8 mouse cellular contexts compared by ENCODE assay signal in genomic region chr2:5062496-5063298, GRCm38 (mm10). TPM values are rescaled to one million over a fixed set of nuclear protein-coding genes. Genes with fewer than 3 reads are reported as not detected.
A peak's percentile ranks its signal among the peaks of the same experiment; 100 is the strongest.
DNase-seq lines count a peak whose midpoint lies in the region; ATAC-seq and TF ChIP-seq lines count a peak whose summit lies in the region.

No protein-coding gene starts in this region.

- no peaks in the 10 kb centered on the region for H3K4me1 ChIP-seq in cortical plate, adult 2 months (ENCODE audit: control insufficient read depth, insufficient read depth, low read length)
- peaks cover 9% of the 10 kb centered on the region; the same call in 1 of the 2 replicates for H3K4me1 ChIP-seq in hindbrain, embryonic 16.5 days (ENCODE audit: control insufficient read depth, insufficient read depth, low read depth, low read length)
- peaks cover 9% of the 10 kb centered on the region; the same call in 1 of the 2 replicates for H3K4me1 ChIP-seq in midbrain, embryonic 14.5 days (ENCODE audit: control insufficient read depth, insufficient read depth, low read length)

- H3K4me3 ChIP-seq in cortical plate, adult 2 months (ENCODE audit: insufficient read depth, low read length), result peak overlapping the region; percentile 73
- peak overlapping the region; percentile 73 for H3K4me3 ChIP-seq in hindbrain, embryonic 16.5 days (ENCODE audit: low read length)
- peak overlapping the region; percentile 63 for H3K4me3 ChIP-seq in midbrain, embryonic 14.5 days (replicated peaks; ENCODE audit: low read depth, low read length)

- no peak for ATAC-seq in hindbrain, embryonic 16.5 days
- ATAC-seq in midbrain, embryonic 14.5 days (ENCODE audit: low FRiP score, low TSS enrichment), result no peak

- peak; percentile 14 for DNase-seq in kidney, adult 9 months
- DNase-seq in kidney, postnatal 10 days, result no peak
- DNase-seq in midbrain, embryonic 14.5 days, result peak; percentile 5
- DNase-seq in adrenal gland, adult 8-10 months, result no peak
- no peak for DNase-seq in left cerebral cortex, adult 8-10 months (ENCODE audit: low spot score in 2 of 2)
- DNase-seq in adrenal gland, postnatal 25 days, result no peak

- H3K4me2 ChIP-seq in hindbrain, embryonic 16.5 days (ENCODE audit: low read length), result peak overlapping the region; percentile 86
- peak overlapping the region; percentile 79 for H3K4me2 ChIP-seq in midbrain, embryonic 14.5 days (ENCODE audit: low read length)

- no peak for TF ChIP-seq POLR2A in cortical plate, adult 2 months (IDR thresholded peaks at IDR 0.05; ENCODE audit: extremely low read depth, insufficient read depth, low read length)

- 58% methylated on average over 16 of the region's 16 CpGs for WGBS in hindbrain, embryonic 16.5 days
- 55% methylated on average over 16 of the region's 16 CpGs for WGBS in midbrain, embryonic 14.5 days

- TF ChIP-seq CTCF in cortical plate, adult 2 months (IDR thresholded peaks at IDR 0.05; ENCODE audit: extremely low read depth, insufficient read depth, low read length), result no peak

- no peaks in the 10 kb centered on the region for H3K27me3 ChIP-seq in hindbrain, embryonic 16.5 days (replicated peaks; ENCODE audit: control insufficient read depth, insufficient read depth, low read length)
- H3K27me3 ChIP-seq in midbrain, embryonic 14.5 days (ENCODE audit: control insufficient read depth, insufficient read depth, low read length), result 0 out of 2 replicates have a peak, but pooled peaks cover 6% of the 10 kb centered on the region

- H3K9ac ChIP-seq in hindbrain, embryonic 16.5 days (ENCODE audit: low read depth, low read length), result no peak overlapping the region
- no peak overlapping the region for H3K9ac ChIP-seq in midbrain, embryonic 14.5 days (replicated peaks; ENCODE audit: low read length)

- no peak overlapping the region for H3K27ac ChIP-seq in cortical plate, adult 2 months (ENCODE audit: insufficient read depth, low read length)
- no peak overlapping the region for H3K27ac ChIP-seq in hindbrain, embryonic 16.5 days (ENCODE audit: low read depth, low read length)
- H3K27ac ChIP-seq in midbrain, embryonic 14.5 days (replicated peaks; ENCODE audit: low read depth, low read length), result no peak overlapping the region

- H3K36me3 ChIP-seq in hindbrain, embryonic 16.5 days (ENCODE audit: control insufficient read depth, insufficient read depth, low read length), result no peaks in the 10 kb centered on the region
- no peaks in the 10 kb centered on the region for H3K36me3 ChIP-seq in midbrain, embryonic 14.5 days (ENCODE audit: control insufficient read depth, insufficient read depth, low read length)

- H3K9me3 ChIP-seq in hindbrain, embryonic 16.5 days (ENCODE audit: control insufficient read depth, low read length), result no peaks in the 10 kb centered on the region
- no peaks in the 10 kb centered on the region for H3K9me3 ChIP-seq in midbrain, embryonic 14.5 days (ENCODE audit: control insufficient read depth, low read length)

RNA-seq across cellular contexts. Expression of gene Optn, which starts 1.2 kb away (rescaled TPM):
- polyA plus RNA-seq in cortical plate, adult 2 months (2012; rRNA removed), result 7.5 and 7.8 TPM in 2 replicates
- polyA plus RNA-seq in hindbrain, embryonic 16.5 days (2015; fragmentation: Nextera tagmentation; extraction: Ambion mirVana), result 27.3 and 33.1 TPM in 2 replicates
- polyA plus RNA-seq in midbrain, embryonic 14.5 days (2014; fragmentation: Nextera tagmentation; extraction: Ambion mirVana), result 12.1 and 13.6 TPM in 2 replicates
- total RNA-seq in adrenal gland, adult 8-10 months (2022), result 100 to 1,000 TPM in 2 of 4 experiments, 10 to 100 TPM in 2; 75.5 to 187 (median 117) TPM
- total RNA-seq in left cerebral cortex, adult 8-10 months (2022), result 10 to 100 TPM; 19.8 to 23.1 (median 21.7) TPM
- total RNA-seq in adrenal gland, postnatal 25 days (2021), result 52.5 and 59.0 TPM in 2 replicates

RNA-seq across cellular contexts. Expression of gene Mcm10, which starts 50.1 kb away (rescaled TPM):
- polyA plus RNA-seq in cortical plate, adult 2 months (2012; rRNA removed), result 1.7 and 2.3 TPM in 2 replicates
- 4.9 and 6.6 TPM in 2 replicates for polyA plus RNA-seq in hindbrain, embryonic 16.5 days (2015; fragmentation: Nextera tagmentation; extraction: Ambion mirVana)
- 2.8 and 6.5 TPM in 2 replicates for polyA plus RNA-seq in midbrain, embryonic 14.5 days (2014; fragmentation: Nextera tagmentation; extraction: Ambion mirVana)
- total RNA-seq in adrenal gland, adult 8-10 months (2022), result 1 to 10 TPM; 2.0 to 7.3 (median 5.1) TPM
- 1 to 10 TPM in 2 of 4 experiments, under 1 TPM in 2; 0.66 to 1.9 (median 1.1) TPM for total RNA-seq in left cerebral cortex, adult 8-10 months (2022)
- 5.6 and 6.2 TPM in 2 replicates for total RNA-seq in adrenal gland, postnatal 25 days (2021)

Comparison
In these comparisons a context has a peak if more than half of its experiments do, and no peak if none do; other contexts are left out.
1. DNase-seq: peak in kidney, adult 9 months (single experiment) and midbrain, embryonic 14.5 days (single experiment); none in kidney, postnatal 10 days (single experiment), adrenal gland, adult 8-10 months (single experiment), left cerebral cortex, adult 8-10 months (0 of 2) and adrenal gland, postnatal 25 days (single experiment).
2. Peak in every context shown above with its lines, with median percentiles within 50 percentile points of each other: H3K4me3 ChIP-seq.